Mouse (Mus musculus) embryonic fibroblast, embryonic 13.5 days (primary cell): ENCODE measurements around the gene Atp5c1.

ENCODE experiments used
- CTCF ChIP-seq: IDR thresholded peaks from 2 replicates; pipeline ENCODE4 v1.5.1; 2011; ENCODE audit warnings: mild to moderate bottlenecking, control low read depth, low read length, moderate library complexity, borderline replicate concordance; ENCODE audit not compliant: insufficient read depth
- POLR2A ChIP-seq: IDR thresholded peaks from 2 replicates; pipeline ENCODE4 v1.6.1; 2011; ENCODE audit warnings: low read depth, mild to moderate bottlenecking, control low read depth, low read length, moderate library complexity

DNA sequence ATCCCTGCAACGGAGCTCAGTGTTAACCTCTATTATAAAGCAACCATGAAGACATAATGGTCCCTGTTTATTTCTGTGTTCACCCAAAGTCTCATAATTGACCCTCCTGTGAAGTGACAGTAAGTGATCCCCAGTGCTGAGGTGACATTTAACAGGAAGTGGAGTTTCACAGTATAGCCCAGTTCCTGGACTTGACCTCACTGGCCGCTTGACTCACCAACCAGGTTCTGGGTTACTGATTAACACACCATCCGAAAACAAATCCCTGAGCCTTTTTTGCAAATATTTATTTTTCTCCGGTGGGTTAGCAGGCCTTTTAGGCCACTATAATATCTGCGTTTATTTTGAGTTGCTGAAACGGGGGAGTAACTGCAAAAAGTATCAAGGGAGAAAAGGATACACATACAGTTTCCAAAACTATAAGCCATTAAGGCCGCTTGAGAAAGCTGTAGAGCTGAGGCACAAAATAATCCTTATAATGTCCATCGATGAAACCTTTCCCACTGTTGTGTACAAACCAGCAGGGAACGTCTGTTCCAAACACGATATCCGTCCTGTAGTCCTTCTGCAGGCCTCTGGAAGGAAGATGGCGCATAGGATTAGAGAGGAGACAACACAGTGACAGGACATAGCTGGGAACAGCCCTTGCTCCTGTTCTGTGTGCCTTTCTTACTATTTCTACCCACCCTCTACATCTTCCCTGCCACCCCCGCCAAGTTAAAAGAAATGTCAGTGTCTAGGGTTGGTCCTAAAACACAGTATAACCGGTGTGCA, 14.2 kb upstream of the Atp5c1 start:
- TF ChIP-seq CTCF: no peak
- TF ChIP-seq POLR2A: no peak
